Mouse (Mus musculus): Measurements from ENCODE around the gene Abcg4. TPM values are rescaled to one million over a fixed set of nuclear protein-coding genes. Genes with fewer than 3 reads are reported as not detected.

Gene Abcg4
- polyA plus RNA-seq, 1 experiment from 2014 or later, result 30.3 TPM

- Histone ChIP-seq H3K4me3 (replicated peaks) (no peak overlapping the region), H3K4me1 (0 out of 2 replicates have a peak, but pooled peaks cover 5% of the 10 kb centered on the region), H3K27ac (replicated peaks) (no peak overlapping the region), H3K27me3 (replicated peaks) (no peaks in the 10 kb centered on the region), H3K36me3 (no peaks in the 10 kb centered on the region), H3K9ac (replicated peaks) (no peak overlapping the region), H3K9me3 (replicated peaks) (no peaks in the 10 kb centered on the region), H3K4me2 (no peak overlapping the region)
- no peak for ATAC-seq (ENCODE audit: low FRiP score)
- WGBS, result 26% methylated on average over 2 of the region's 2 CpGs
Measured at GRCm38 (mm10) chr9:44243621-44244020, 44.8 kb downstream of the Abcg4 start.

DNA sequence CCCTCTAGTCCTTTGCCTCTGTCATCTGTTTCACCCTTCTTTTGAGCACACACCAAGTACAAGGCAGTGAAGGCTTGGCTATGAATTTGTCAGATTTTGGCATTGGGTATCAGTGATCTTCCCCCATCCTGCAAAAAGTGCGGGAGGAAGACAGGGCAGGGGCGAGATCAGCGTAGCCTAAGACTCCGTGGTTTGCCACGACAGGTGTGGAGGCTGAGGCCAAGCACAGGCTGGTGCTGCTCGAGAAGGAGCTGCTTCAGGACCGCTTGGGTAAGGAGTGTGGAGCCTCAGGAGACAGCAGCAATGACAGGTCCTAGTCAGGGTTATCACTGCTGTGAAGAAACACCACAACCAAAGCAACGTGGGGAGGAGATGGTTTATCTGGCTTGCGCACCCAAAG lies 47.0 kb downstream of the Abcg4 start:
- H3K4me2 ChIP-seq, result no peak overlapping the region
- H3K4me1 ChIP-seq, result 0 out of 2 replicates have a peak, but pooled peaks cover 5% of the 10 kb centered on the region
- H3K4me3 ChIP-seq (replicated peaks), result no peak overlapping the region
- ATAC-seq (ENCODE audit: low FRiP score), result no peak
- H3K36me3 ChIP-seq, result no peaks in the 10 kb centered on the region
- no peaks in the 10 kb centered on the region for H3K9me3 ChIP-seq (replicated peaks)
- H3K27me3 ChIP-seq (replicated peaks), result no peaks in the 10 kb centered on the region
- 79% methylated on average over 9 of the region's 9 CpGs for WGBS
- no peak overlapping the region for H3K9ac ChIP-seq (replicated peaks)
- H3K27ac ChIP-seq (replicated peaks), result no peak overlapping the region

- no peaks in the 10 kb centered on the region for H3K27me3 ChIP-seq (replicated peaks)
- H3K4me2 ChIP-seq, result no peak overlapping the region
- ATAC-seq (ENCODE audit: low FRiP score), result no peak
- 0 out of 2 replicates have a peak, but pooled peaks cover 5% of the 10 kb centered on the region for H3K4me1 ChIP-seq
- H3K9ac ChIP-seq (replicated peaks), result no peak overlapping the region
- no peak overlapping the region for H3K4me3 ChIP-seq (replicated peaks)
- H3K27ac ChIP-seq (replicated peaks), result no peak overlapping the region
- H3K9me3 ChIP-seq (replicated peaks), result no peaks in the 10 kb centered on the region
- H3K36me3 ChIP-seq, result no peaks in the 10 kb centered on the region
- 53% methylated on average over 5 of the region's 5 CpGs for WGBS
Measured at GRCm38 (mm10) chr9:44240911-44241310, 47.5 kb downstream of the Abcg4 start.

GRCm38 (mm10) chr9:44240399-44240798 lies 48.0 kb downstream of the Abcg4 start, which contains the start of gene Ccdc153:
Gene Ccdc153 (plus strand): TSS chr9:44240676.
- H3K4me3 ChIP-seq (replicated peaks), result no peak within 1 kb of the TSS
- no peaks in the 10 kb centered on the region for H3K9me3 ChIP-seq (replicated peaks)
- no peak for ATAC-seq (ENCODE audit: low FRiP score)
- H3K4me2 ChIP-seq, result no peak within 1 kb of the TSS
- 51% methylated on average over 2 of the region's 2 CpGs for WGBS
- no peaks in the 10 kb centered on the region for H3K27me3 ChIP-seq (replicated peaks)
- no peak within 1 kb of the TSS for H3K9ac ChIP-seq (replicated peaks)
- H3K4me1 ChIP-seq, result 0 out of 2 replicates have a peak, but pooled peaks cover 5% of the 10 kb centered on the region
- no peaks in the 10 kb centered on the region for H3K36me3 ChIP-seq
- H3K27ac ChIP-seq (replicated peaks), result no peak within 1 kb of the TSS

- no peak for ATAC-seq (ENCODE audit: low FRiP score)
- Histone ChIP-seq H3K4me2 (no peak overlapping the region), H3K36me3 (no peaks in the 10 kb centered on the region), H3K27me3 (replicated peaks) (no peaks in the 10 kb centered on the region), H3K4me1 (peaks cover 6% of the 10 kb centered on the region; the same call in 1 of the 2 replicates), H3K9me3 (replicated peaks) (no peaks in the 10 kb centered on the region), H3K4me3 (replicated peaks) (no peak overlapping the region), H3K9ac (replicated peaks) (no peak overlapping the region), H3K27ac (replicated peaks) (no peak overlapping the region)
- 8% methylated on average over 5 of the region's 5 CpGs for WGBS
Measured at GRCm38 (mm10) chr9:44239447-44239846, 49.0 kb downstream of the Abcg4 start.

- no peak for ATAC-seq (ENCODE audit: low FRiP score)
- Histone ChIP-seq H3K9ac (replicated peaks) (no peak overlapping the region), H3K4me1 (peaks cover 9% of the 10 kb centered on the region; the same call in 1 of the 2 replicates), H3K36me3 (no peaks in the 10 kb centered on the region), H3K4me3 (replicated peaks) (no peak overlapping the region), H3K27me3 (replicated peaks) (no peaks in the 10 kb centered on the region), H3K9me3 (replicated peaks) (no peaks in the 10 kb centered on the region), H3K4me2 (no peak overlapping the region), H3K27ac (replicated peaks) (no peak overlapping the region)
- WGBS, result 81% methylated on average over 17 of the region's 17 CpGs
Measured at GRCm38 (mm10) chr9:44238501-44239190, 49.8 kb downstream of the Abcg4 start.

- Histone ChIP-seq H3K27ac (replicated peaks) (no peak overlapping the region), H3K36me3 (no peaks in the 10 kb centered on the region), H3K9ac (replicated peaks) (no peak overlapping the region), H3K4me2 (no peak overlapping the region), H3K4me3 (replicated peaks) (no peak overlapping the region), H3K9me3 (replicated peaks) (no peaks in the 10 kb centered on the region), H3K27me3 (replicated peaks) (no peaks in the 10 kb centered on the region), H3K4me1 (peaks cover 17% of the 10 kb centered on the region)
- ATAC-seq (ENCODE audit: low FRiP score), result no peak
- 87% methylated on average over 4 of the region's 4 CpGs for WGBS
Measured at GRCm38 (mm10) chr9:44237128-44237527, 51.3 kb downstream of the Abcg4 start.

DNA sequence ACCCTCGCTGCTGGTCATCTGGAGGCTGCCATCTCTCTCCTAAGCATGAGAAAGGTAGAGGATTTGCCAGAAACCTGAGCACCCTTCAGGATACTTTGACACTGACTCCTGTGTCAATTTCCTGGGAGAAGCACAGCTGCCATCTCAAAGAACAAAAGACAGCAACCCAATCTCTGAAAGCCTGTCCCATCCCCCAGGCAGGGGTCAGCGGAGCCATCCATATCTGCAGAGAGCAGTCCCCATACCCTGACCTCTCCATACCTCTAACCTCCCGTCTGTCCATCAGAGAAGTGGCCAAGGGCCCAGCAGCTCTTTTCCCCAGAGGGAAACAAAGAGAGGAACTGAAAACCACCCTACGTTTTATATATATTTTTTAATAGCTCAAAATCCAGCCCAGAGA lies 51.8 kb downstream of the Abcg4 start:
- no peak for ATAC-seq (ENCODE audit: low FRiP score)
- H3K4me2 ChIP-seq, result no peak overlapping the region
- no peaks in the 10 kb centered on the region for H3K9me3 ChIP-seq (replicated peaks)
- WGBS, result 76% methylated on average over 4 of the region's 4 CpGs
- no peaks in the 10 kb centered on the region for H3K27me3 ChIP-seq (replicated peaks)
- no peaks in the 10 kb centered on the region for H3K36me3 ChIP-seq
- peaks cover 23% of the 10 kb centered on the region for H3K4me1 ChIP-seq
- no peak overlapping the region for H3K9ac ChIP-seq (replicated peaks)
- H3K27ac ChIP-seq (replicated peaks), result no peak overlapping the region
- no peak overlapping the region for H3K4me3 ChIP-seq (replicated peaks)

DNA sequence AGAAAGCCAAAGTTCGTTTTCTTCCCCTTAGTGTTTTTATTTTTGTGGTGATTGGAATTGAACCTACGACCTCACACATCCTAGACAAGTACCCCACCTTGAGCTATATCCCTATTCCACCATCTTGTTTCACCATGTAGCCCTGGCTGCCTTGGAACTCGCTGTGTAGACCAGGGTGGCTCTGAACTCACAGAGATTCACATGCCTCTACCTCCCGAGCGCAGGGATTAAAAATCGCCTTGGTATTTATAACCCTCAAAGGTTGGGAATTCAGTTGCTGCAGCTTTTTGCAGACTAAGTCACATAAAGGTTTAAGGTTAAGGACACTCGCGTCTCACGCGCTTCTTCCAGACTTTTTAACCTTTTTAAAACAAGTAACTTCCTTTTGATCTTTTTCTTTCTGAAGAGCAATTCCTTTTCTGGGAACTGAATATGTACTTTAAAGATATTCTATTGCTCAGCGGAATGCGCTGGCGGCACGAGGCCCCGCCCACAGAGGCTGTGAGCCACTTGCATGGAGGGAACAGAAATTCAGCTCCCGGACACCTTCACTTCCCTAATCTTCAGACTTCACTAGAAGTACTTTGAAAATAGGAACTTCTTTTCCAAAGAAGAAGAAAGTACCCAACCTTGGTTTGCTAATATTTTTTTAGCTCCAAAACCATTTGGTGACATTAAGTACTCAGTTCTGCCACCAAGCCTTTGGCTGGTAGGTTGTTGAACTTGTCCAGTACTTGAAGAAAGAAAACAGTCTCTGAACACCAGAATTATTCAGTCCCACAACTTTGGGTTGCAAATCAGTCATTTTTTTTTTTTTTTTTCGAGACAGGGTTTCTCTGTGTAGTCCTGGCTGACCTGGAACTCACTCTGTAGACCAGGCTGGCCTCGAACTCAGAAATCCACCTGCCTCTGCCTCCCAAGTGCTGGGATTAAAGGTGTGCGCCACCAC lies 53.7 kb downstream of the Abcg4 start:
- peak; percentile 42; the same call in 1 of the 2 replicates for ATAC-seq (ENCODE audit: low FRiP score)
- Histone ChIP-seq H3K9me3 (replicated peaks) (no peaks in the 10 kb centered on the region), H3K4me1 (peaks cover 33% of the 10 kb centered on the region), H3K27ac (replicated peaks) (peak overlapping the region; percentile 67), H3K4me3 (replicated peaks) (peak overlapping the region; percentile 92), H3K9ac (replicated peaks) (peak overlapping the region; percentile 36; the same call in 1 of the 2 replicates), H3K36me3 (no peaks in the 10 kb centered on the region), H3K4me2 (peak overlapping the region; percentile 54), H3K27me3 (replicated peaks) (no peaks in the 10 kb centered on the region)
- WGBS, result 29% methylated on average over 19 of the region's 19 CpGs

DNA sequence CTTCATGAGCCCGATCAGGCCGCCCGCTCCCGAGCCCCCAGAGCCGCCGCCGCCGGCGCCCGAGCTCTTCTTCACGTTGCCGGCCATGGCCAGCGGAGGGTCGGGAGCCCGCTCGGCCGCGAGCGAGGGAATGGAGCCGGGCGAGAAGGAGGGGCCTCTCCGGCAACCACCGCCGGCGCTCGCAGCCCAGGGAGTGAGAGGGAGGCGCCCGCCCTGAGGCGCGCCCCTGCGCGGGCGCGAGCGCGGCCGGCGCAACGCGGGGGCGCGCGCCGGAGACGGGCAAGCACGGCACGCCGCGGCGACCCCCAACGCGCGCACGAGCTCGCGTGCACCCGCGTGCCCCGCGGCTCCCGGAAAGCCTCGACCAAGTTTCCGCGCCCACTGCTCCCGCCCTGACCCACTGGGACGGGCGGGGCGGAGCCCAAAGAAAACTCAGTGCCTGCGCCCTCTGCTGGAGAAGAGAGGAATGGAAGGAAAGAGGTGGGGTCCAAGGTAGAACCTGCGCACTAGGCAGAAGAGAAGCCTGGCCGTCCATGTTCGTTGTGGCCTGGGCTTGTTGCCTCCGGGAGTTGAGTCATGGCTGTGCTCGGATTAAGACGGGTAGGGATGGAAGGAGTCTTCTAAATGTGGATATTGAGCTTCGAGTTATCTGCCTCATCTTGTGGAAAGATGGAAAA lies 54.5 kb downstream of the Abcg4 start, which contains the start of gene Cbl:
Gene Cbl (minus strand): TSS at position 248 of the 677 bp plus-strand sequence.
- Histone ChIP-seq H3K4me3 (replicated peaks) (peak within 1 kb of the TSS; percentile 92), H3K4me2 (peak within 1 kb of the TSS; percentile 71), H3K4me1 (peaks cover 28% of the 10 kb centered on the region), H3K27ac (replicated peaks) (peak within 1 kb of the TSS; percentile 97), H3K9ac (replicated peaks) (peak within 1 kb of the TSS; percentile 92), H3K9me3 (replicated peaks) (no peaks in the 10 kb centered on the region), H3K27me3 (replicated peaks) (no peaks in the 10 kb centered on the region), H3K36me3 (no peaks in the 10 kb centered on the region)
- under 1% methylated on average over 59 of the region's 76 CpGs for WGBS
- ATAC-seq (ENCODE audit: low FRiP score), result peak; percentile 92

All from neural tube, embryonic 15.5 days (tissue).